Mouse (Mus musculus) heart, embryonic 10.5 days (tissue): Measurements from ENCODE around the gene Nbas. TPM values are rescaled to one million over a fixed set of nuclear protein-coding genes. Genes with fewer than 3 reads are reported as not detected.

ENCODE experiments used
- DNase-seq: peaks from one replicate; pipeline ENCODE4 v3.0.0-alpha.2; 2017; ENCODE audit warnings: low spot score
- H3K27ac ChIP-seq: fragments of 300-500 bp; sonication (generic); 2 replicates; pipeline ENCODE4 v1.5.1; 2016; ENCODE audit warnings: mild to moderate bottlenecking
- H3K27me3 ChIP-seq: fragments of 300-500 bp; sonication (generic); 2 replicates; pipeline ENCODE4 v1.6.1; 2016; ENCODE audit warnings: mild to moderate bottlenecking; ENCODE audit not compliant: poor library complexity, insufficient read depth, severe bottlenecking
- H3K36me3 ChIP-seq: fragments of 300-500 bp; sonication (generic); 2 replicates; pipeline ENCODE4 v1.6.1; 2016; ENCODE audit warnings: mild to moderate bottlenecking, moderate library complexity
- H3K4me1 ChIP-seq: fragments of 300-500 bp; sonication (generic); 2 replicates; pipeline ENCODE4 v1.6.1; 2016; ENCODE audit warnings: mild to moderate bottlenecking
- H3K4me3 ChIP-seq: fragments of 300-500 bp; sonication (generic); 2 replicates; pipeline ENCODE4 v1.5.1; 2016; ENCODE audit warnings: mild to moderate bottlenecking, moderate library complexity
- H3K9me3 ChIP-seq: fragments of 300-500 bp; sonication (generic); 2 replicates; pipeline ENCODE4 v1.6.1; 2016; ENCODE audit warnings: mild to moderate bottlenecking, moderate library complexity
- WGBS: fragments of 180-500 bp; shearing (Covaris S2); methylation state at CpG from one replicate; pipeline ENCODE4 v1.1.7; 2016; 5-methylcytosine and 5-hydroxymethylcytosine counted together
- polyA plus RNA-seq: library from polyadenylated mRNA; unstranded; fragments of >200 nt; fragmentation: Nextera tagmentation; extraction: Ambion mirVana; gene quantifications from 2 replicates; pipeline ENCODE4 v1.2.1, GENCODE M21; 2016

The Nbas gene
- polyA plus RNA-seq, 1 experiment from 2014 or later: 10.2 TPM

DNA sequence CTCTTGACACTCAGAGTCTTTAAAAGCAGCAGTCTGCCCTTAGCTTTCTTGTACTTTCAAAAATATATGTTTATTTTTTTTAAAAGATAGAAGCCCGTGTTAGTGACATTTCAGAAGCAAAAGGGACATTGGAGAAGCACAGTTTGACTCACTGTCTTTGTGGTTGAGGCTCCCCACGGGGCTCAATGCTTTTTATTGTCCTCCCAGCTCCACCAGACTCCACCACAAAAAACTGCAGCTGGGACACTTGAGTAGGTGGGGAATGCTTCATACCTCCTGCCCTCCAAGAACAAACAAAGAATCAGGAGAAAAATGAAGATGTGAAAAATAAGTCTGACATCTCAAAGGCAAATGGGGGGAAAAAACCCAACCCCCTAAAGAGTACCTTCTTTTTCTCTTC, 344.1 kb downstream of the Nbas start:
- H3K36me3 ChIP-seq: no peaks in the 10 kb centered on the region
- no peak overlapping the region for H3K27ac ChIP-seq
- WGBS: 30% methylated on average over 2 of the region's 2 CpGs
- DNase-seq: no peak
- H3K4me1 ChIP-seq: no peaks in the 10 kb centered on the region
- no peaks in the 10 kb centered on the region for H3K27me3 ChIP-seq
- H3K9me3 ChIP-seq: no peaks in the 10 kb centered on the region
- H3K4me3 ChIP-seq: no peak overlapping the region

- Histone ChIP-seq H3K36me3 (no peaks in the 10 kb centered on the region), H3K27me3 (no peaks in the 10 kb centered on the region), H3K4me3 (no peak overlapping the region), H3K4me1 (no peaks in the 10 kb centered on the region), H3K27ac (no peak overlapping the region), H3K9me3 (no peaks in the 10 kb centered on the region)
- DNase-seq: no peak
- WGBS: 82% methylated on average over 7 of the region's 7 CpGs
Observed at GRCm38 (mm10) chr12:13615661-13616060, 346.7 kb downstream of the Nbas start.

DNA sequence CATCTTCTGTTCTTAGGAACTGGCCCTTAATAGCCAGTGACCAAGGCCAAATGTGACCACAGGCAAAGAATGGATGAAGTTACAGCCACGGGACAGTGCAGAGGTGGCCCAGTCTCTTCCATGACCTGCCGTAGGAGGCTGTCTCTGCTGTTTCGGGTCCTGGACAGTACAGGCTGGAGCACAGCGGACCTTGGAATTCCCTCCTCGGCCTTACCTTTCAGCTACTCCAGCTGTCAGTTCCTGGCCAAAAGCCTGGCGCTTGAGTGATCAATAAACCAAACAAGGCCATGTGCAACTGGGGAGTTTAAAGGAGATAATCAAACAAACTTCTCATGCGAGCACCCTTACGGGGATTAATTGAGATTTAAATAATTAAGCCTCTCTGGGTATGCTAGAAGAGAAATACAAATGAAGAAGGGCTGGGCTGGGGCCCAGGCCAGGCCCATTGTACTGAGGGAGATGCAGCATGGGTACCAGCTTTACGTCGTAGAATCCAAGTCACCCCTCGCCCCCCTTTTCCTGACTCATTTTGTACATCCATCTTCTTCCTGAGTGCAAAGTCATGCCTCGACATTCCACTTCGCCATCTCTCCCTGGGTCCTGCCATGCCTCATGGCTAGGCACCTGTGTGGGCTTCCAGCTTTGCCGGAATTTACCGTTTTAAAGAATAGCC, 353.4 kb downstream of the Nbas start:
- no peaks in the 10 kb centered on the region for H3K36me3 ChIP-seq
- no peak for DNase-seq
- no peaks in the 10 kb centered on the region for H3K9me3 ChIP-seq
- no peak overlapping the region for H3K4me3 ChIP-seq
- H3K4me1 ChIP-seq: no peaks in the 10 kb centered on the region
- H3K27me3 ChIP-seq: no peaks in the 10 kb centered on the region
- no peak overlapping the region for H3K27ac ChIP-seq
- 83% methylated on average over 15 of the region's 15 CpGs for WGBS

DNA sequence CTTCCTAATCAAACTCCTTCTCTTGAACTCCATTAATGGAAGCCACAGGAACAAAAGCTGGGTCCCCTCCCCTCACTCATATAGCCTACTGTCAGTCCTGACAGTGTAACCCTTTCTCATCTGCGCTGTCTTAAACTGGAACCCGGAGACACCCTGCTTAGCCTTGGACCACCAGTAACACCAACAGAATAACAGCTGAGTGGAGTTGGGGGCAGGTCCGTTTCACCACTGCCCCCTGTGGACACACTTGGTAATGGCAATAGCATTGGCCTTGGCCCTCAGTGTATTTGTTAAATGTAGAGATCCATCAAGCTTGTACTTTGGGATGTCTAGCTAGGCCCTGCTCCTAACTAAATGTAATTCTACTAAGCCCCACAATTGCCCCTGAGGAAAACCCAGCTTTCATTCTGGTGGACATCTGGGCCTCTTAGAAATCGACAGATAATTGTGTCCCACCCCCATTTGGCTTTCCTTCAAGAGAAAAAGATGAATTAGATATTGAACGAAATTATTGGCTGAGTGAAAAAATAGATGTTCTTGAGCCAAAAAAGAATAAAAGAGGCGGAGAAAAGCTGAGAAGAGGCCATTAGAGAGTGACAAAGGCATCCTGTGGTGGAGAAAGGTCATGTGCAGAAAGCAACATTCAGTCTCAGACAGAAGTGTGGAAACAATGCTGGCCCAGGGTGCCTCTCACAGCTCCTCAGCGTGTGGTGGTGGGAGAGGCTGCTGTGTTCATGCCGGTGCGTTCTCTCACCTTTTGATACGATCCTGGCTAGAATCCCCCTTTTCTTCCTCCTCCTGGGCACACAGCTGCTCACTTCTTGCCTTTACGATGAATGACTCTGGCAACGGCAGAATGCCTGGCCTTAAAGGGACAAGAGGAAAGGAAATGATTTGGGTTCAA, 358.1 kb downstream of the Nbas start:
- Histone ChIP-seq H3K36me3 (no peaks in the 10 kb centered on the region), H3K27me3 (no peaks in the 10 kb centered on the region), H3K27ac (no peak overlapping the region), H3K4me3 (no peak overlapping the region), H3K4me1 (no peaks in the 10 kb centered on the region), H3K9me3 (no peaks in the 10 kb centered on the region)
- WGBS: 53% methylated on average over 12 of the region's 12 CpGs
- DNase-seq: no peak

Other genes starting within 250 kb of the Nbas start
- gene Ddx1, start 19.9 kb upstream of the Nbas start, polyA plus RNA-seq: 138 and 165 TPM in 2 replicates